Mouse (Mus musculus): ENCODE measurements at regions not wholly inside any gene's neighbourhood (a gene's known extent, or its start where the extent isn't known, plus 50 kb on each side); places are given as distances from the start of the nearest gene placed in this dataset.

DNA sequence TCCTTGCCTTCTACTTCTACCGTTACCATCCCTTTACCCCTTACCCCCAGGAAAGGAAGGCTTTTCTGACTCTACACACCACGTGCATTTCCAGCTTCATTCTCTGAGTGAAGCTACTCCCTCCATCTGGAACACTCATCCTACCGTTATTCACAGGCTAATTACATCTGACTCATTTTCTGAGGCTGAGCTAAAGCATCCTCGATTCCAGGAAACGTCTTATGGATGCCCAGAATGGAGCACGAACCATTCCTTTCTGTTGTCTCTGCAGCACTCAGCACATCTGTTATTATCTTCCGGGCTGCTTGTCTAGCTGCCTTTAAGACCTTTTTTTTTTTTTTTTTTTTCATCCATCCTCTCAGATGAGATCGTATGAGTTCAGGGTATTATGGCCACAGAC is 112.5 kb upstream of the Btg1 start:
- no peak for ATAC-seq

DNA sequence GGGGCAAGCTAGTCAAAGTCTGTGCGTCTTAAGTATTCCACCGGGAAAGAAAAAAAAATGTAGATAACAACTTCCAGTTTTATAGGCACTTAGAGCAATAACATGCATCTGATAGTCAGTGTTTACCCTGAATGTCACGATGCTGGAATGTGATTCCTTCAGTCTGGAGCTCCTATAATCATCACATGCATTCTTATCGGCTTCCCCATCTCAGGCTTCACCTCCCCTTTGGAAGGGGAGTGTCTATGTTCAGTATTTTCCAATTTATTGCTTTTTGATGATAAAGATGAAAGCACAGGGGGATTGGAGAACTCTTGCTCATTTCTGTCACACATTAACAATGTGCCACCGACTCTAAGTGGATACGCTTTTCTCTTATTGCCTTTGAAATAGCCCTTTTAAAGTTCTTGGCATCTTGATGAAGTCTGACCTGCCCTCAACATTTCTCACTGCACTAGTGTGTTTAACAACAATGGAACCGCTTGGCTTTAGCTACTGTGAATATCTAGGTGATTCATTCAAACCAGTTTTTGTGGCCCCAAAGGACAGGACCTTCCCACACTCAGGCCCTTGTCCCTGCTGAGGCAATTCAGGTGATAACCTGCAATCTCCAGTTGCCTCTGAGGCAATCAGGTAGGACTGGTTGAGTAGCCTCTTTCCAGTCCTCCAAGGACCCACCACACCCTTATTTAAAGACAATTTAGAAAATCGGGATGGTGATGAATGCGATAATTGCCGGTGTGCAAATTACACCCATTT is 101.5 kb upstream of the Btg1 start:
- no peak for ATAC-seq

DNA sequence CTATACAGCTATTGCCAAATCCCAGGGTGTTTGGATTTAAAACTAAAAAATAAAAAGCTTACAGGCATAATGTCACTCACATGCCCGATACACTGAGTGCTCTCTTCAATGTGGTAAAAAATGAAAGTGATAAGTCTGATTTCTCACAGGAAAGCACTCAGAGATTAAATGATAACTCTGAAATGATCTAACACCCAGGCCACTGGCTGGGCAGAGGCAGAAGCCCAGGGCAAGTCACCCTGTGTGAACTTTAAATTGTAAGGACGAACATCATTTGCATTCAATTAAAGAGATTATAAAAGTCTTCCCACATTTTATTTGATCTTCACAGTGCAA is 100.9 kb upstream of the Btg1 start:
- peak; percentile 76 for ATAC-seq

DNA sequence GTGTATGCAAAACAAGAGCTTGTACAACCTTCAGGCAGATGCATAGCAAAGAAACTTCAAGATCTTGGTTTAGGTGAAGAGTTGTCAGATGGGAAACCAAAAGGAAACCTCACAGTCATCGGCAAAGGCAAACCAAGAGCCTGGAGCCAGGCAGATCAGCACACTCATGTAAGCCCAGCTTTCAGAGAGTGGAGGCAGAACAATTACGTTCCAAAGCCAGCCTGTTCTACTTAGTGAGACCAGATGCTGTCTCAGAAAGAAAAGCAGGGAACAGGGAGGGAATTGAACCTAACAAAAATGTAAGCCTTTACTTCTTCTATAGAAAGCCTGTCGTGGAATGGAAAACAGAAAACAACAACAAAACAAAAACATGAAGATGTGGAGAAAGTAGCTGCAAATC is 97.4 kb upstream of the Btg1 start:
- no peak for ATAC-seq

DNA sequence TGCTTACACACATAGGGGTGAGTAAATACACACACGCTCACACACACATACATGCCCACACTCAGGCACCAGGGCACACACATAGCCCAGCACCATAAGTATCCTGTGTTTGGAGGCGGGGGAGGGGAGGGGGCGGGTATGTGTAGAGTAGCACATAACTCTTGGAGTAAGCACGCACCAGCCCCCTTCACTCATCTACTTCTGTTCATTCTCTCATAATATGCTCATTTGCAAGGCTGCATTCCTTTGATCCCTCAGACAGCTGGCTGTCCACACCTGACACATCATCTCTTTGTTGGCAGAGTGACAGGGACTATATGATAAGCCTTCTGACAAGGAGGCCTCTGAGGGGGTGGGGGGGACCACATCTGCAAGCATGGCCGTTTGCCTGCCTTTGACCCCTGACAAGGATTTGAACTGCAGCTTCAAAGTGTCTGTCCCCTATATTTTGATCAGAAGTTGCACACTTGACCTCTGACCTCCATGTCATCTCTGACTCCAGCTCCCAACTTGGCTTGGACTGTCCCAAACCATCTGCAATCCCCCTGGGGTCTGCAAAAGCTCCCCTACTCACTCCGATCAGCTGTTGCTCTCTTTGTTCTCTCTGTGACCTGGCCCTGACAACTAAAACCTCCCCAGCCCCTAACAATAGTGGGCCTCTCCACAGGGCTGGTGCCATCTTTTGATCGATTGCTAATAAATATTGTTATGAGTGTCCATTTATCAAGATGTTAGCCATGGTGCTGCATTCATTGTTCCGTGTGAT is 95.6 kb upstream of the Btg1 start:
- ATAC-seq, result no peak

DNA sequence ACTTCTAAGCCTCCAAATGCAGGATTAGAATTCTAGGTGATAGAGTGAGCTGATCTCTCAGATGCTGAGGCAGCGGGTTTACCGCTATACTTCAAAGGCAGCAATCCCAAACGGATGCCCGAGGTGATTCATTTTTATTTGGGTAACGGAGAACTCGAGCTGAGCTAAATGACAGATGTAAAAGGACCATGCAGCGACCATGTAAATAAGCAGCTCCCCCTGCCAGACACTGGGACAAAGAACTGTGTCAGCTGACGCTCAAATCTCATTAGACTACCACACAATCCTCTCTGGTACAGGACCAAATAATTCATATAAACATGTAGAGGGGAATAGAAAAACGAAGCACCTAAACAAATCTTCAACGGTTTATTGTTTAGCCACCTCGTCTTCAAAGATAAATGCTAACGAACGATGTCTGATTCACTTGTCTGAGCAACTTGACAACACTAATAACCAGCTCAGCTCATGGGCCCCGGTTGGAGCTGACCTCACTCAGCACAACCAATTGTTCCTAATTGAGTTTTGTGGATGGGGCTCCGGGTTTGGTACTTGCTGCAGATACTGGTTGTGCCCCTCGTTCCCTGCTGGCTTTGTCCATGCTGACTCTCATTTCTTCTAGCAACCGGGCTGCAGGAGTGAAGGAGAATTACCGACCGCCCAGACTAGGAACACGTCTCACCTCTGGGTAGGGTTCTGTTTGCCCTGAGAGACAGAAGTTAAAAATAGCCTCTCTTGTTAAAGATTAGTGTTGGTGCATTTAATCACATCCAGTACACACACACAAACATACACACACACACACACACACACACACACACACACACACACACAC is 92.6 kb upstream of the Btg1 start:
- no peak for ATAC-seq

DNA sequence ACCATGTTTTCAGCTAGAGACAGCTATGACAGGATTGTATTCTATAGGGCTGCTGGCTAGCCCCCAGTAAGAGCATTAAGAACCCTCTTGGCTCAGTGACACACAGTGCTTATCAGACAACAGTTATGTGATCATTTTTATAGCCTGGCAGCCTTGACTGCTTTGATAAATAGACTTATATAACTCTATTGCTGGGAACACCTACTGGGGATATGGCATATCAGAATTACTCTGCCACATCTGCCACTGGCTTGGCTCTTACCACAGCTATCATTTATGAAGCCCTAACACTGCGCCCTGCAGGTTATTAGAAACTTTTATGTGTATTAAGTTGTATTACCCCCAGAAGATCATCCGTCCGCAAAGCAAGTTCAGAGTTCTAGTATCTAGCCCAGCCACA is 88.9 kb upstream of the Btg1 start:
- ATAC-seq, result no peak

DNA sequence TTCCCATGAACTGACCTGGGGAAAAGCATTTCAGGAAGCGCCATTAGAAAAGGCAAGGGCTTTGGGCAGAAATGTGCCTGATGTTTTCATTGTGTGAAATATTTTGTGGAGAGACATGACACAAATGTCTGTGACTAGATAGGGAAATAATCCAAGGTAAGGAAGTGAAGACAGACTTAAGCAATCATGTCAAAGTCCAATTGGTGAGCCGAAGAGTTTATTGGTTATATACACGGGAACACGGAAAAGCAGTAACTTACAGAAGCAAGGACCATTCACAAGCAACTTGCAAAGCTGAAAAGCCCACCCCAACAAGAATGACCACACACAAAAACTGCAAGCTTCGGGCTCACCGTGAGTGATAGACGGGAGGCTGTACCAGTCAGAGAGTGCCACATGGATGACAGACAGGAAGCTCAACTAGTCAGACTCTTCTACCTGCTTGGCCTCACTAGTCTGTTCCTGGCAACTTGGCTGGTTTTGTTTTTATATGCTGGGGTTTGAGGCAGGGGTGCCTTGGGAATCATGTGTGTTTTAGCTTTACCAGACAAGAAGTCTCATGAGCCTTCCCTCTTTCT is 82.2 kb upstream of the Btg1 start:
- ATAC-seq, result no peak

DNA sequence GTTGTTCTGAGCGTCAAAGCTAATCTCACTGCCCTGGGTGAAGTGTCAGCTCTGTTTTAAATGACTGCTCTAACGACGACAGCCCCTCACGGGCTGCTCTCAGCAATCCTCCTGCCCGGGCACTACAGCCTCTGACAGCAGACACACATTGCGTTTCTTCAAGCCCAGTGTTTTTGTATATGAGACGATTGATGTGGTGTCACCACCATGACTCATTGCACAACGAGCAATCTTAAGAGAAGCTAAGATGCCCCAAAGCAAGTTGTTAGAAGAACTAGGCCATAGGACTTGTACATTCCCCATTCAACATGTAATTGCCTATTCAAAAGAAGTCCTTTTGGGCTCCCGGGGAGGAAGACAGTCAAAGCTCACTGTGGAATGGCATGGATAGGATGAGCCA is 81.3 kb upstream of the Btg1 start:
- peak; percentile 75 for ATAC-seq

DNA sequence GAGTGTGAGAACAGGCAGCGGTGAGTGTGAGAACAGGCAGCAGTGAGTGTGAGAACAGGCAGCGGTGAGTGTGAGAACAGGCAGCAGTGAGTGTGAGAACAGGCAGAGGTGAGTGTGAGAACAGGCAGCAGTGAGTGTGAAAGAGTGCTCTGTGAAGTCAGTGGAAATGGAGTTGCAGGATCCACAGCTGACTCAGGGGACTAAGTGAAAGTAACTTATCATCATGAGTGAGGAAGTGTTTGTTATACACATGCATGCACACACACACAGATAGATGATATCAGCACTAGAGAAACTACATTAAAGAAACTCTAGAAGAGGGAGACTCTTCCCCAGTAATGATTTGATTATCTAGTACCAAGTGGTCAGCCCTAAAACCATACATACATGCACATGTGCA is 76.0 kb upstream of the Btg1 start:
- ATAC-seq, result peak; percentile 50

DNA sequence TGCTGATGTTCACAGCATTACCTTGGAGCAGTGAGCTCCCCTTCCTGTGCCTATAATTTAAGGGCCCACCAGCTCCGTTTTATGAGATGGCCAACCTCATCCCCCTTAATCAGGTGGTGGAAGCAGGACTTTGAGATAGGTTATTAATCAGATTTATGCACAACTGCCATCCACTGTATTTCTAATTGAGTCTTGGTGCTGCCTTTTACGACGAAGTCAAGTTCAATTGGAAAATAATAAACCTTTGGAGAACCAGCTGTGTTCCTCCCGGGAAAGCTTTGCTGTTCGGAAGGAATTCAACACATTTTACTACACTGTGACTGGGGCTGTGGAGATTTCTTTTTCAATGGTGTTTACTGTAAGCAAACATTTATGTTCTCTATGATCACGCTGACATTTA is 71.5 kb upstream of the Btg1 start:
- no peak for ATAC-seq

DNA sequence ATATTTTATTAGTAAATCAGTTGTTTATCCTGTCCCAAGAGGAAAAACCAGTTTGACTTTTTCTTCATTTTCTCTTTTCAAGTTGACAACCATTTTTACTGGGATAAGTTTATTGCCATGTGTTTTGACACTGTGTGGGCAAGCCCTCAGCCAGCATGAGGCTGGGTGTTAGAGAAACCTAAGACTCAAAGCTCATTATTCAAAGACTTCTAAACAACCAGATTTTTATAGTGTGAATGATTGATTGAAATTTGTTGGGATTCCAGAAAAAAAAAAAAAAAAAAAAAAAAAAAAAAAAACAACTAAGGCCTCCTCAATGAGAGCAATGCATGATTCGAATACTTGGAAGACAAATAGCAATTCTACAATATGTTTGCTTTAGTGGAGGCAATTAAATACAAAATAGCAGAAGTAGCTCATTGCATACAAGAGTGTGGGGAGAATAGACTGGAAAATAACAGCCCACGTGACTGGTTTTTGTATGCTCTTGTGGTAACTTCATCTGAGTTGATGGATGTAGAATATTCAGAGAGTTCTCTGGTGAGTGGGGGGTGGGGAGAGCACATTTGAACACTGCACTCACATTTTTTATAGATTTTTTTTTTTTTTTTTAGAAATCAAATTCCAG is 70.9 kb upstream of the Btg1 start:
- no peak for ATAC-seq

DNA sequence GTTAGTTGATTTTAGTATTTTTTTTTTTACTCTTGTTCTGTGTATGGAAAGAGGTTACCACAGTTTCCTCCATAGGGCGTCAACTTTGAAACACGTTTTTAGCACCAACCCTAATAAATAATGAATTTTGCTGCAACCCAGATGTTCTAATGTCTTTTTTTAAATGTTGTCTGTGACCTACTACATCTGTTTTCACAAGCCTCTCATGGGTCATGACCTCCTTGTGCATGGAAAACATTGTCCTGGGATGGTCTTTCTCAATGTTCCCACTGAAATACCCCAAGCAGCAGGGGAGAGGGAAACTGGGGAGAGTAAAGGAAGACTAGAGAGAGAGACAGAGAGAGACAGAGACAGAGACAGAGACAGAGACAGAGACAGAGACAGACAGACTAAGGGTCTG is 67.2 kb upstream of the Btg1 start:
- ATAC-seq, result peak; percentile 14

DNA sequence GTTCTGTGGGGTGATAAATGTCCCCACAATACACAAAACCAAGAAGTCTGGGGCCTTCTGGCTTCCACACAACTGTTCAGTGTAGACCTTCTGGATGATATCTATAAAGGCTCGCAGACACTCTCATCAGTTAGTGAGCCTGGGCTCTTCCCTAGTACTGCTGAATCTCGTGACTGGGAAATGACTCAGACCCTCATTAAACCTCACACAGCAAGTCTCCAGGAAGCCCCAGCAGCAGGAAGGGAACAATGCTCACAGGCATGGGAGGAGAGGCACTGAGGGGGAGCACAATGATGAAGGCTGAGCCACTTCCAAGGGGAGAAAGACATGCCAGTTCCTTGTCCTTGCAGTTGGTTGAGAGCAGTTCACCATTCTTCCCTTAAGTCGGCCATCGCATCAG is 66.5 kb upstream of the Btg1 start:
- no peak for ATAC-seq

DNA sequence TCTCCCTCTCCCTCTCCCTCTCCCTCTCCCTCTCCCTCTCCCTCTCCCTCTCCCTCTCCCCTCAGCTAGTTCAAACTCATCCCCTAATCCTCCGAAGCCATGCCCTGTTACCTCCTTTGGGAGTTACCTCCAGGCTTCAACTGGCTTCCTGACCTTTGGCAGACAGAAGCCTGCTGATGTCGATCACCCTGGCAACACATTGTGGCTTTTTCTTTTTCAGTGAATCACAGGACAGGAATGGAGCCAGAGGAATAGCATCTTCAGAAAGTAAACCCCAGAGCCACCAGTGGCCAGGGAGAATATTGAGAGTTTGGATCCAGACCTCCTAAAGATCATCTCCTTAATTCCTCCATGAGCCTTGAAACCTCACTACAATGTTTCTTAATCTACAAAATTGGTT is 59.5 kb upstream of the Btg1 start:
- no peak for ATAC-seq

DNA sequence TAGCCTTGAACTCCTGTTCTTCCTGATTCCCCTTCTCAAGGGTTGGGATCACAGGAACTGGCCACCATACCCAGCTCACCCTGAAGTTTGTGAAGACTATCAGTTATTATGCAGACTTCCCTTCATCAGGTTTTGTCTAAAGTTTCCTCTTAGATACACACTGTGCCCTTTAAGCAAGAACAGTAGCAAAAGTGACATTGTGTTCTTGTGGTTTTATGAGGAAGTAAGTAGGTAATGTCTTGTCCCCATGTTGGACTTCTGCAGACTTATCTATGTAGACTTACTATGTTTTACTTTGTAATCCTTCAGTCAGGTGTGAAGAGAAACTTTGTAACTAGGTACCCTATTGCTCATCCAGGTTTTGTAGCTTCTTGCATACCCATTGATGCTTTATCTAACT is 51.5 kb upstream of the Btg1 start:
- peak; percentile 29 for ATAC-seq

All from inflammation-experienced regulatory T-cells, adult 6 months (primary cell).